Mouse (Mus musculus): ENCODE measurements at regions not wholly inside any gene's neighbourhood (a gene's known extent, or its start where the extent isn't known, plus 50 kb on each side); places are given as distances from the start of the nearest gene placed in this dataset.

- Histone ChIP-seq H3K9me3 (ENCODE audit: low read length) (0 out of 2 replicates have a peak, but pooled peaks cover 2% of the 10 kb centered on the region), H3K9ac (replicated peaks; ENCODE audit: low read length) (no peak overlapping the region), H3K27ac (no peak overlapping the region), H3K4me2 (ENCODE audit: low read depth, low read length) (no peak overlapping the region), H3K36me3 (ENCODE audit: insufficient read depth, low read length) (no peaks in the 10 kb centered on the region), H3K4me1 (ENCODE audit: insufficient read depth, low read length) (no peaks in the 10 kb centered on the region), H3K4me3 (ENCODE audit: low read length) (no peak overlapping the region), H3K27me3 (ENCODE audit: insufficient read depth, low read length) (no peaks in the 10 kb centered on the region)
- no peak for TF ChIP-seq CTCF (IDR thresholded peaks at IDR 0.05; ENCODE audit: low read depth)
- WGBS = 90% methylated on average over 5 of the region's 5 CpGs
- ATAC-seq (no peak), DNase-seq (ENCODE audit: low spot score) (no peak)
Measured at GRCm38 (mm10) chr9:14133372-14133771, 141.5 kb upstream of the Sesn3 start.

DNA sequence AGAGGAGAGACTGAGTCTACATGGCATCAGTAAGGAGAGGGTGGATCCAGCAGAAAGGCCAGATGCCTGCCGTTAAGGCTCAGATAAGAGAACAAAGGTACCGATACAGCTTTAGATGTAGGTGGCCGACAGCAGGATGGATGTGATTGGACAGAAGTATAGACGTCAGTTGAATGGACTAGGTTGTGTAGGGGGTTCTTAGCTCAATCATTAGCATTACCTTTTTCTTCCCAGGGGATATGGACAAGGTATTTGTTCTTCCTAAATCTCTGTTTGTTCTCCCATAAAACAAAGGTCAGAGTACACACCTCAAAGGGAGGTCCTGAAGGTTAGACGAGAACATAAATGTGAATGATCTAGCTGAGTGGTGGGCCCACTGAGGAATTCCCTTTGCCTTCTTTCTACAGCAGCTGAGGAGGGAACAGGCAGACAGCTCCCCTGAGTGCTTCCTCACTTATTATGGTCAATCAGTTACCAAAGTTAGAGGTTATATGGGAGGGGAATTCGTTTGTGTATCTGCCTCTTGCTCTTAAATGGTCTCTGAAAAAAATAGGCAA lies 139.9 kb upstream of the Sesn3 start:
- Histone ChIP-seq H3K27me3 (ENCODE audit: insufficient read depth, low read length) (no peaks in the 10 kb centered on the region), H3K4me2 (ENCODE audit: low read depth, low read length) (no peak overlapping the region), H3K27ac (no peak overlapping the region), H3K4me1 (ENCODE audit: insufficient read depth, low read length) (no peaks in the 10 kb centered on the region), H3K4me3 (ENCODE audit: low read length) (no peak overlapping the region), H3K36me3 (ENCODE audit: insufficient read depth, low read length) (no peaks in the 10 kb centered on the region), H3K9me3 (ENCODE audit: low read length) (0 out of 2 replicates have a peak, but pooled peaks cover 2% of the 10 kb centered on the region), H3K9ac (replicated peaks; ENCODE audit: low read length) (no peak overlapping the region)
- no peak for TF ChIP-seq CTCF (IDR thresholded peaks at IDR 0.05; ENCODE audit: low read depth)
- 70% methylated on average over 6 of the region's 6 CpGs for WGBS
- DNase-seq (ENCODE audit: low spot score) (no peak), ATAC-seq (no peak)

- H3K27ac ChIP-seq = no peak overlapping the region
- WGBS = 91% methylated on average over 4 of the region's 4 CpGs
- no peaks in the 10 kb centered on the region for H3K27me3 ChIP-seq (ENCODE audit: insufficient read depth, low read length)
- H3K4me3 ChIP-seq (ENCODE audit: low read length) = no peak overlapping the region
- no peaks in the 10 kb centered on the region for H3K4me1 ChIP-seq (ENCODE audit: insufficient read depth, low read length)
- ATAC-seq (no peak), DNase-seq (ENCODE audit: low spot score) (no peak)
- no peak for TF ChIP-seq CTCF (IDR thresholded peaks at IDR 0.05; ENCODE audit: low read depth)
- no peak overlapping the region for H3K4me2 ChIP-seq (ENCODE audit: low read depth, low read length)
- no peak overlapping the region for H3K9ac ChIP-seq (replicated peaks; ENCODE audit: low read length)
- H3K9me3 ChIP-seq (ENCODE audit: low read length) = no peaks in the 10 kb centered on the region
- H3K36me3 ChIP-seq (ENCODE audit: insufficient read depth, low read length) = no peaks in the 10 kb centered on the region
Measured at GRCm38 (mm10) chr9:14141321-14141720, 133.5 kb upstream of the Sesn3 start.

DNA sequence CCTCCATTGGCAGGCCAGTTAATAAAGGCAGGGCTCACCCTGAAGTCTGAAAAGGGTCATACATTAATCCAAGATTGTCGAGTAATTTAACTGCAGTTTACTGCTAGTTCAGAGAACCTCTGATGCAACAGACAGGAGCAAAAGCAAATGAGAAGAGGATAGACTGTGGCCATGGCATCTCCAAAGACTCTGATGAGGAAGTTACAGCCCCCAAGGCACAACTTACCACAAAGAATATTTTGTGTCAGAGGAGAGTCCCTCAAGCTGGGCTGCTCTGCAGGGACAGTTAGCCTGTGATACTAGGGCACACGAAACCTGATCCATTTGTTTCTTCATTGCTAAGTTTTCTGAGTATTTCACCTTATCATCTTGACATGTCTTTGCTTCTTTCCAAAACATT lies 130.9 kb upstream of the Sesn3 start:
- Histone ChIP-seq H3K9ac (replicated peaks; ENCODE audit: low read length) (no peak overlapping the region), H3K4me2 (ENCODE audit: low read depth, low read length) (no peak overlapping the region), H3K4me1 (ENCODE audit: insufficient read depth, low read length) (no peaks in the 10 kb centered on the region), H3K27me3 (ENCODE audit: insufficient read depth, low read length) (no peaks in the 10 kb centered on the region), H3K36me3 (ENCODE audit: insufficient read depth, low read length) (no peaks in the 10 kb centered on the region), H3K9me3 (ENCODE audit: low read length) (no peaks in the 10 kb centered on the region), H3K4me3 (ENCODE audit: low read length) (no peak overlapping the region), H3K27ac (no peak overlapping the region)
- no peak for ATAC-seq
- no peak for TF ChIP-seq CTCF (IDR thresholded peaks at IDR 0.05; ENCODE audit: low read depth)
- DNase-seq (ENCODE audit: low spot score) = no peak
- WGBS = 61% methylated on average over 2 of the region's 2 CpGs

DNA sequence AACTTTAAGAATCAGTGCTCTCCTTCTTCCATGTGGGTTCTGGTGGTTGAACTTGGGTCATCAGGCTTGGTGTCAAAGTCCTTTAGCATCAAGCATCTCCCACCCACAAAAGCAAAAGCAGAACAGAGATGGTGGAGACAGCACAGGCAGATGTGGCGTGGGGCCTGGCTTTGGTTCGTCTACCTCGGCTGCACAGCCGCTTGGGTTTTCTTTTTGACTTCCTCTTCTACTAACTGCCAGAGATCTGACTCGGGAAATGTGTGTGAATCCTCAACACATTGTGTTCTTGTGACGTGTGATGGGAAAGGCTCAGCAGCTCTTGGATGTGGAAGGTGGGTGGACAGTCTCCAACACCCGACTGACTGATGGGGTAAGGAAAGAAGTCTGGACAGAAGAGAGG lies 127.8 kb upstream of the Sesn3 start:
- Histone ChIP-seq H3K27me3 (ENCODE audit: insufficient read depth, low read length) (no peaks in the 10 kb centered on the region), H3K4me1 (ENCODE audit: insufficient read depth, low read length) (no peaks in the 10 kb centered on the region), H3K9ac (replicated peaks; ENCODE audit: low read length) (no peak overlapping the region), H3K9me3 (ENCODE audit: low read length) (no peaks in the 10 kb centered on the region), H3K27ac (no peak overlapping the region), H3K36me3 (ENCODE audit: insufficient read depth, low read length) (no peaks in the 10 kb centered on the region), H3K4me3 (ENCODE audit: low read length) (no peak overlapping the region), H3K4me2 (ENCODE audit: low read depth, low read length) (no peak overlapping the region)
- no peak for TF ChIP-seq CTCF (IDR thresholded peaks at IDR 0.05; ENCODE audit: low read depth)
- 91% methylated on average over 7 of the region's 7 CpGs for WGBS
- DNase-seq (ENCODE audit: low spot score) = no peak
- no peak for ATAC-seq

GRCm38 (mm10) chr9:14147731-14148130 lies 127.1 kb upstream of the Sesn3 start:
- no peaks in the 10 kb centered on the region for H3K27me3 ChIP-seq (ENCODE audit: insufficient read depth, low read length)
- no peak overlapping the region for H3K4me3 ChIP-seq (ENCODE audit: low read length)
- H3K9ac ChIP-seq (replicated peaks; ENCODE audit: low read length) = no peak overlapping the region
- H3K9me3 ChIP-seq (ENCODE audit: low read length) = no peaks in the 10 kb centered on the region
- WGBS = 57% methylated on average over 4 of the region's 4 CpGs
- ATAC-seq (no peak), DNase-seq (ENCODE audit: low spot score) (no peak)
- no peak for TF ChIP-seq CTCF (IDR thresholded peaks at IDR 0.05; ENCODE audit: low read depth)
- H3K4me1 ChIP-seq (ENCODE audit: insufficient read depth, low read length) = no peaks in the 10 kb centered on the region
- no peak overlapping the region for H3K4me2 ChIP-seq (ENCODE audit: low read depth, low read length)
- no peaks in the 10 kb centered on the region for H3K36me3 ChIP-seq (ENCODE audit: insufficient read depth, low read length)
- H3K27ac ChIP-seq = no peak overlapping the region

GRCm38 (mm10) chr9:14150288-14150687 lies 124.6 kb upstream of the Sesn3 start:
- H3K4me2 ChIP-seq (ENCODE audit: low read depth, low read length) = no peak overlapping the region
- no peak for ATAC-seq
- H3K4me1 ChIP-seq (ENCODE audit: insufficient read depth, low read length) = no peaks in the 10 kb centered on the region
- H3K4me3 ChIP-seq (ENCODE audit: low read length) = no peak overlapping the region
- H3K27me3 ChIP-seq (ENCODE audit: insufficient read depth, low read length) = no peaks in the 10 kb centered on the region
- H3K9me3 ChIP-seq (ENCODE audit: low read length) = no peaks in the 10 kb centered on the region
- no peak overlapping the region for H3K27ac ChIP-seq
- H3K9ac ChIP-seq (replicated peaks; ENCODE audit: low read length) = no peak overlapping the region
- no peaks in the 10 kb centered on the region for H3K36me3 ChIP-seq (ENCODE audit: insufficient read depth, low read length)
- DNase-seq (ENCODE audit: low spot score) = no peak
- TF ChIP-seq CTCF (IDR thresholded peaks at IDR 0.05; ENCODE audit: low read depth) = no peak
- 88% methylated on average over 9 of the region's 9 CpGs for WGBS
